Mouse (Mus musculus) A20 (cell line): ENCODE measurements around the gene Sfrp5.

ENCODE experiments used
- DNase-seq: peaks from one replicate; pipeline ENCODE4 v3.0.0-alpha.2; 2011; ENCODE audit warnings: low read depth, low spot score

Sfrp5 gene

GRCm38 (mm10) chr19:42201696-42202381 is at the start of gene Sfrp5:
TSS of gene Sfrp5 (minus strand) at chr19:42202252.
- no peak for DNase-seq

- no peak for DNase-seq
These were observed 48.2 kb upstream of the Sfrp5 start for GRCm38 (mm10) chr19:42249976-42250914.

- no peak for DNase-seq
These were observed 45.5 kb upstream of the Sfrp5 start, which contains the start of gene Golga7b for GRCm38 (mm10) chr19:42247519-42247918. TSS of gene Golga7b (plus strand) at chr19:42247574.

- DNase-seq, result no peak
These were observed 44.6 kb upstream of the Sfrp5 start for GRCm38 (mm10) chr19:42246626-42247025.

- no peak for DNase-seq
These were observed 41.3 kb upstream of the Sfrp5 start for GRCm38 (mm10) chr19:42243401-42243800.

GRCm38 (mm10) chr19:42240881-42241280 is 38.8 kb upstream of the Sfrp5 start:
- no peak for DNase-seq

- no peak for DNase-seq
These were observed 36.3 kb upstream of the Sfrp5 start for GRCm38 (mm10) chr19:42238341-42238715.

- DNase-seq, result no peak
These were observed 35.7 kb upstream of the Sfrp5 start for GRCm38 (mm10) chr19:42237602-42238340.

- DNase-seq, result no peak
These were observed 28.9 kb upstream of the Sfrp5 start for GRCm38 (mm10) chr19:42230986-42231385.

GRCm38 (mm10) chr19:42230288-42230568 is 28.2 kb upstream of the Sfrp5 start:
- DNase-seq, result no peak

- DNase-seq, result no peak
These were observed 27.6 kb upstream of the Sfrp5 start for GRCm38 (mm10) chr19:42229499-42230287.

GRCm38 (mm10) chr19:42226451-42226850 is 24.4 kb upstream of the Sfrp5 start:
- DNase-seq, result no peak

- DNase-seq, result peak; percentile 45
These were observed 15.3 kb upstream of the Sfrp5 start for GRCm38 (mm10) chr19:42217374-42217763.

GRCm38 (mm10) chr19:42216699-42217373 is 14.8 kb upstream of the Sfrp5 start:
- peak; percentile 4 for DNase-seq

- no peak for DNase-seq
These were observed 12.5 kb upstream of the Sfrp5 start for GRCm38 (mm10) chr19:42214601-42215000.

- no peak for DNase-seq
These were observed 9.9 kb upstream of the Sfrp5 start for GRCm38 (mm10) chr19:42211936-42212335.

GRCm38 (mm10) chr19:42209976-42210375 is 7.9 kb upstream of the Sfrp5 start:
- DNase-seq, result no peak

GRCm38 (mm10) chr19:42209485-42209884 is 7.4 kb upstream of the Sfrp5 start:
- DNase-seq, result no peak

GRCm38 (mm10) chr19:42205201-42205600 is 3.1 kb upstream of the Sfrp5 start:
- no peak for DNase-seq

GRCm38 (mm10) chr19:42204306-42204705 is 2.3 kb upstream of the Sfrp5 start:
- DNase-seq, result no peak

GRCm38 (mm10) chr19:42202467-42202866 is 415 bp upstream of the Sfrp5 start:
- no peak for DNase-seq
